Comparison of ENCODE assay signal across 16 mouse cellular contexts in the genomic region with DNA sequence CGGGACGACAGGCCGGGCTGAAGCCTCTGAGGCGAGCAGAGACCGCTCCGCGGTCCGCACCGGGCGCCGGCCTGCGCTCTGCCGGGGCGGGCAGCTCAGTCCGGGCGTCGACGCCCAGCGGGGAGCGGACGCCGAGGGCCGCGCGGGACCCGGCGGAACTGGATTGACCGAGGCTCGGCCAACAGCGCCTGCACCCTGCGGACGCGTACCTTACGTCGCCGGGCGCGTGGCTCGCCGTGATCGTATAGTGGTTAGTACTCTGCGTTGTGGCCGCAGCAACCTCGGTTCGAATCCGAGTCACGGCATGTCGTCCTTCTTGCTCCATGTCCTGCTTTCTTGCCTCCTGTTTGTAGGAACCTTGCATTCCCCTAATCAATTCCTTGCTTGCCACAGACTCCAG. TPM values are rescaled to one million over a fixed set of nuclear protein-coding genes. Genes with fewer than 3 reads are reported as not detected.
A peak's percentile ranks its signal among the peaks of the same experiment; 100 is the strongest.
DNase-seq lines count a peak whose midpoint lies in the region; ATAC-seq and TF ChIP-seq lines count a peak whose summit lies in the region.
"Not testable (repeated sequence)": the region's sequence is repeated elsewhere in the genome, so short reads cannot be mapped to it uniquely, and the experiment has no call there.
"Had no signal": no experiment of that assay in that cellular context is flagged by ENCODE, and none has a peak within 500 bp of the region (broad histone marks: within the 10 kb centered on the region; RNA-seq: fewer than 3 reads in every experiment).

A gene (minus strand): TSS at position 45 of the 400 bp plus-strand sequence.

- not testable (repeated sequence) for TF ChIP-seq CTCF in hindbrain, postnatal 0 days (IDR thresholded peaks at IDR 0.05; ENCODE audit: low read depth); liver, postnatal 0 days (IDR thresholded peaks at IDR 0.05; ENCODE audit: low read depth)

- H3K4me1 ChIP-seq in forebrain, embryonic 11.5 days (replicated peaks; ENCODE audit: control insufficient read depth, insufficient read depth, low read length); heart, embryonic 14.5 days (ENCODE audit: control insufficient read depth in 2 of 2, insufficient read depth in 2 of 2, low read length in 2 of 2); hindbrain, postnatal 0 days (ENCODE audit: insufficient read depth, low read length); limb, embryonic 15.5 days; liver, postnatal 0 days (ENCODE audit: insufficient read depth); midbrain, embryonic 12.5 days; neural tube, embryonic 12.5 days: not testable (repeated sequence)

- not testable (repeated sequence) for H3K9ac ChIP-seq in forebrain, embryonic 11.5 days (ENCODE audit: low read length); heart, embryonic 14.5 days (ENCODE audit: low read length); hindbrain, postnatal 0 days (replicated peaks; ENCODE audit: low read length); limb, embryonic 15.5 days; liver, postnatal 0 days (replicated peaks); midbrain, embryonic 12.5 days (replicated peaks); neural tube, embryonic 12.5 days

- H3K36me3 ChIP-seq in forebrain, embryonic 11.5 days (ENCODE audit: control insufficient read depth, insufficient read depth, low read length); heart, embryonic 14.5 days (ENCODE audit: control insufficient read depth, insufficient read depth, low read length); hindbrain, postnatal 0 days (ENCODE audit: insufficient read depth, low read length); limb, embryonic 15.5 days; liver, postnatal 0 days (replicated peaks; ENCODE audit: insufficient read depth, low read length); midbrain, embryonic 12.5 days; neural tube, embryonic 12.5 days: not testable (repeated sequence)

- peak; percentile 28 for ATAC-seq in forebrain, embryonic 11.5 days (replicated peaks; ENCODE audit: low FRiP score)
- ATAC-seq in heart, embryonic 14.5 days (ENCODE audit: insufficient number of reproducible peaks, insufficient read depth, low FRiP score, low read depth): peak; percentile 36; the same call in 1 of the 2 replicates
- 0 out of 2 replicates have a peak, but pooled peaks have one; percentile 27 for ATAC-seq in hindbrain, postnatal 0 days
- ATAC-seq in limb, embryonic 15.5 days (ENCODE audit: insufficient number of reproducible peaks, low FRiP score, low TSS enrichment, low read depth): peak; percentile 40; the same call in 1 of the 2 replicates
- peak; percentile 24 for ATAC-seq in liver, postnatal 0 days
- peak; percentile 45; the same call in 1 of the 2 replicates for ATAC-seq in midbrain, embryonic 12.5 days (ENCODE audit: low FRiP score, low read depth)
- ATAC-seq in neural tube, embryonic 12.5 days (ENCODE audit: low FRiP score, low read depth): 0 out of 2 replicates have a peak, but pooled peaks have one; percentile 11

- H3K27ac ChIP-seq in forebrain, embryonic 11.5 days (ENCODE audit: low read depth, low read length); heart, embryonic 14.5 days (replicated peaks in 1 of 2; ENCODE audit: control insufficient read depth in 1 of 2, insufficient read depth in 1 of 2, low read depth in 2 of 2, low read length in 2 of 2); hindbrain, postnatal 0 days; limb, embryonic 15.5 days; liver, postnatal 0 days (ENCODE audit: low read depth); midbrain, embryonic 12.5 days (replicated peaks); neural tube, embryonic 12.5 days: not testable (repeated sequence)

- H3K4me3 ChIP-seq in forebrain, embryonic 11.5 days (ENCODE audit: low read depth, low read length); heart, embryonic 14.5 days (ENCODE audit: control insufficient read depth in 1 of 2, insufficient read depth in 1 of 2, low read depth in 1 of 2, low read length in 2 of 2); hindbrain, postnatal 0 days (ENCODE audit: low read length); limb, embryonic 15.5 days; liver, postnatal 0 days (ENCODE audit: low read depth, low read length); midbrain, embryonic 12.5 days; neural tube, embryonic 12.5 days: not testable (repeated sequence)

- H3K9me3 ChIP-seq in forebrain, embryonic 11.5 days (ENCODE audit: control insufficient read depth, low read length); heart, embryonic 14.5 days (ENCODE audit: control insufficient read depth, low read length); hindbrain, postnatal 0 days (ENCODE audit: low read length); limb, embryonic 15.5 days; liver, postnatal 0 days (ENCODE audit: low read length); midbrain, embryonic 12.5 days; neural tube, embryonic 12.5 days: not testable (repeated sequence)

- not testable (repeated sequence) for DNase-seq in forebrain, embryonic 11.5 days (ENCODE audit: low spot score); hindbrain, postnatal 0 days (ENCODE audit: low spot score); liver, postnatal 0 days

- TF ChIP-seq EP300 in liver, postnatal 0 days (IDR thresholded peaks at IDR 0.05; ENCODE audit: low read depth): not testable (repeated sequence)

- WGBS in forebrain, embryonic 11.5 days: no CpG with 5 or more reads among the region's 48 CpGs
- WGBS in heart, embryonic 14.5 days: no CpG with 5 or more reads among the region's 48 CpGs
- WGBS in hindbrain, postnatal 0 days: no CpG with 5 or more reads among the region's 48 CpGs
- no CpG with 5 or more reads among the region's 48 CpGs for WGBS in limb, embryonic 15.5 days
- no CpG with 5 or more reads among the region's 48 CpGs for WGBS in liver, postnatal 0 days (ENCODE audit: insufficient replicate concordance)
- no CpG with 5 or more reads among the region's 48 CpGs for WGBS in midbrain, embryonic 12.5 days
- WGBS in neural tube, embryonic 12.5 days: no CpG with 5 or more reads among the region's 48 CpGs

- not testable (repeated sequence) for H3K4me2 ChIP-seq in forebrain, embryonic 11.5 days (ENCODE audit: low read depth, low read length, severe bottlenecking); heart, embryonic 14.5 days (ENCODE audit: low read length); hindbrain, postnatal 0 days (ENCODE audit: low read depth, low read length); limb, embryonic 15.5 days; liver, postnatal 0 days (ENCODE audit: low read depth, low read length); midbrain, embryonic 12.5 days (replicated peaks); neural tube, embryonic 12.5 days (replicated peaks)

- not testable (repeated sequence) for H3K27me3 ChIP-seq in forebrain, embryonic 11.5 days (ENCODE audit: control insufficient read depth, insufficient read depth, low read length); heart, embryonic 14.5 days (ENCODE audit: control insufficient read depth, insufficient read depth, low read length); hindbrain, postnatal 0 days (ENCODE audit: insufficient read depth, low read length); liver, postnatal 0 days (ENCODE audit: insufficient read depth, low read length); neural tube, embryonic 12.5 days (replicated peaks)
- peaks cover 14% of the 10 kb centered on the region; the same call in 1 of the 2 replicates for H3K27me3 ChIP-seq in limb, embryonic 15.5 days
- H3K27me3 ChIP-seq in midbrain, embryonic 12.5 days: peaks cover 14% of the 10 kb centered on the region

RNA-seq across cellular contexts. Expression of the gene that starts here (rescaled TPM):
- polyA plus RNA-seq in forebrain, embryonic 11.5 days (2014; fragmentation: Nextera tagmentation; extraction: Ambion mirVana): not detected in 2 replicates
- 0.66 and 1.0 TPM in 2 replicates for polyA plus RNA-seq in heart, embryonic 14.5 days (2014; fragmentation: Nextera tagmentation; extraction: Ambion mirVana)
- total RNA-seq in hindbrain, postnatal 0 days (2014; rRNA removed): not detected in 2 replicates
- not detected in 2 replicates for polyA plus RNA-seq in hindbrain, postnatal 0 days (2015; fragmentation: Nextera tagmentation; extraction: Ambion mirVana)
- polyA plus RNA-seq in limb, embryonic 15.5 days (2015; fragmentation: Nextera tagmentation; extraction: Ambion mirVana): 0.22 and 0.55 TPM in 2 replicates
- polyA plus RNA-seq in liver, postnatal 0 days (2015; fragmentation: Nextera tagmentation; extraction: Ambion mirVana): not detected in 2 replicates
- polyA plus RNA-seq in midbrain, embryonic 12.5 days (2016; fragmentation: Nextera tagmentation; extraction: Ambion mirVana): 0.26 TPM in 1 of 2 replicates, not detected in the other
- polyA plus RNA-seq in neural tube, embryonic 12.5 days (2016; fragmentation: Nextera tagmentation; extraction: Ambion mirVana): not detected in 2 replicates
- total RNA-seq: adrenal gland, postnatal 36 days; gastrocnemius, postnatal 25 days; heart, adult 8-10 months; heart, postnatal 36 days; left cerebral cortex, adult 2 months; left cerebral cortex, postnatal 4 days; liver, adult 2 months had no signal
- polyA plus RNA-seq: C2C12; forebrain, embryonic 16.5 days; liver, adult 2 months had no signal

Comparison
In these comparisons a context has a peak if more than half of its experiments do, and no peak if none do; other contexts are left out.
1. Peak in ATAC-seq in forebrain, embryonic 11.5 days; RNA of the gene not detected or under 1 TPM.
2. Peak in ATAC-seq in hindbrain, postnatal 0 days; RNA of the gene not detected or under 1 TPM.
3. Peak in ATAC-seq in limb, embryonic 15.5 days; RNA of the gene not detected or under 1 TPM.
4. Peak in ATAC-seq in liver, postnatal 0 days; RNA of the gene not detected or under 1 TPM.
5. Peak in ATAC-seq in midbrain, embryonic 12.5 days; RNA of the gene not detected or under 1 TPM.
6. Peak in ATAC-seq in neural tube, embryonic 12.5 days; RNA of the gene not detected or under 1 TPM.